Mouse (Mus musculus): ENCODE results near the gene Nt5dc3.

GRCm38 (mm10) chr10:86778398-86779116 is at the start of gene Nt5dc3:
- TF ChIP-seq CTCF (conservative IDR thresholded peaks at IDR 0.05; ENCODE audit: insufficient read depth, insufficient read length, low read depth, low read length) (no peak), POLR2A (IDR thresholded peaks at IDR 0.05; ENCODE audit: low read depth, low read length) (peak; percentile 90)
